Mouse (Mus musculus): ENCODE data around the gene Ceacam2.
A peak's percentile ranks its signal among the peaks of the same experiment; 100 is the strongest.
"Not testable (repeated sequence)": the region's sequence is repeated elsewhere in the genome, so short reads cannot be mapped to it uniquely, and the experiment has no call there.

Gene Ceacam2

DNA sequence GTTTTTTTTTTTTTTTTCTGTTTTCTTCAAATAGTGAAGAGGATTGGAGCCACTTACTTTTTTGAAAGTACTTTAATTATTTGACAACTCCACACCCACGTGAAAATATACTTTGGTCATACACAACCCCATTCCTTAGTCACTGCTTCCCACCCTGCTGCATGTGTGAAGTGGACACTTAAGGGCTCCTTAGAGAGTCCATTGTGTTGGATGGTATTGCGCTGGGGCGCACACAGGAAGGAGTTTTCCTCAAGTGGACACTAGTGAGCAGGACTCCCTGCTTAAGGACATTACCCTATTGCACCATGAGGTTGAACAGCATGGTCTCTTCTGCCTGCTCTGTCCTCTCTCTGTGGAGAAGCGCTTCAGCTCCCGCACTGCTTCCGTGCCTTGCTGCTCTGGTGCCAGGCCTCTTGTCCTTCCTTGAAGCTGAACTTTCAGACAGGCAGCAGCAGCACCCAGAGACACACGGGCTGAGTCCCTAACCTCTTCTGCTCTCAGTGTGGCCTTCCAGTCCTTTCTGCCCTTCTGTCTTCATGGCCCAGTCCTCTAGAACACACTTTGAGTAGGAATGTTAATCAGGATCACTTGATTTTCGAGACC lies 56.4 kb downstream of the Ceacam2 start:
- no peak for DNase-seq (ENCODE audit: low read depth)

DNA sequence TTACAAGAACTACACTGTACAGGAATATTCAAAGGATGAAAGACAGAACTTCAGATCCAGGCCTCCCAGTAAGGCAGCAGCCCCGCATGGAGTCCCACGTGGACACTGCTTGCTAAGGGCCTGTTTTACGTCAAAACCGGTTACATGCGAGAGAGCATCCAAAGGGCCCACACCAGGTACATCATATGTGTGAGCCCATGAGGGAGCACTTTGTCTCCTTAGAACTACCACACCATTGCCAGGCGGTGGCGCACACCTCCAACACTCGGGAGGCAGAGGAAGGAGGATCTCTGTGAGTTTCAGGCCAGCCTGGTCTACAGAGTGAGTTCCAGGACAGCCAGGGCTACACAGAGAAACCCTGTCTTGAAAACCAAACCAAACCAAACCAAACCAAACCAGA lies 58.9 kb downstream of the Ceacam2 start:
- DNase-seq (ENCODE audit: low read depth): not testable (repeated sequence)

DNA sequence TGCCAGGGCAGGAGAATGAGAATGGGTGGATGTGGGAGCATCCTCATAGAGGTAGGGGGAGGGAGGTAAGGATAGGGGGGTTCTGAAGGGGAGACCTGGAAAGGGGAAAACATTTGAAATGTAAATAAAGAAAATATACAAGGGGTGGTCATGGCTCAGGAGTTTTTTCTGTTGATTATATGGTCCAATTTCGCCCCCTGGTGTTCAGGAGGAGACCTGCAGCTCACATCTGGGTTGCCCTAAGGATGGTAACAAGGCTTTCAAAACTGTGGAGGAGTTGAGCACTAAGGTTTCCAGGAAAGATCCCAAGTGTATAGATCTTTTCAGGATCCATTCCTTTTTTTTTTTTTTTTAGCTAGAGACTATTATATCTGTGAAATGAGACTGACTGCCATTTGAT lies 60.2 kb downstream of the Ceacam2 start:
- no peak for DNase-seq (ENCODE audit: low read depth)

DNA sequence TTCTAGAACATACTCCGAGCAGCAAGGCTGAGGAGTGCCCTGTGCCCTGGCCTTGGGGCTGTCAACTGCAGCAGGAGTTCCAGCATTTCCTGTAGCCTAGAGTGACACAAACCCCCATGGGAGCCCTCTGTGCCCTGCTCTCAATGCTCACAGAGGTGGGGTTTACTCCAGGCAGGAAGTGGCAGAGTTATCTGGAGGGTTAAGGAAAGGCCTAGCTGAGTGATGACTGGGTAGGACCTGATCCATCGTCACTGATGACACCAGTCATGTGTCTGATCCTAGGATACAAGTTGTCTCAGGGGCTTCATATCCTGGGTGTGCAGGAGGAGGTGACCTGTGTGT lies 61.9 kb downstream of the Ceacam2 start:
- not testable (repeated sequence) for DNase-seq (ENCODE audit: low read depth)

DNA sequence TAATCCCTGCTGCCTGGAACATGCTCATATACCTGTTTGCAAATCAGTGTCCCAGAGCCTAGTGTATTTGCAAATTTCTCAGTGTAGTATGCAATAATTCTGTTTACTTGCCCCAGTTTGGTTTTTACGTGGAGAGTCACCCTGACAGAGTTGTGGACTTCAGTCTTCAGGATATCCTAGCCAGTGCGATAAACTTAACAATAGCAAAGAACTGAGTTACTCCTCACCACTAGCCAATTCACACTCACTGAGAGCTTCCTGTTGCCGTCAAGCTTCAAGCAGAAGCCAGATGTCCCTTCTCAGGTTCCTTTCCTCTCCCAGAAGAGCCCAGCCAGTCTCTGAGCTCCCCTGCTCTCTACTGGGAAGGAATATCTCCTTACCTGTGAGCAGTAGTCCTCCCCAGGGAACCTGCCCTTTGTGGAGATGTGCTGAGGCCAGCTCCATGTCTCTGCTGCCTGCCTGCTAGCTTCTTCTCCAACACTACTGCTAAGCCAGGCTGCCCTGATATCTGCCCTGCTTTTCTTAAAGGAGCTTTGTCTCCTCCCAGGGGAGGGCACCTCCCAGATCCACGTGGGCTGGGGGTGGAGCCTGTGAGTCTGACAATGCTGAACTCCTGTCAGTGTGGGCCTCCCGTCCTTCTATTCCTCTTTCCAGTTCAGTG lies 62.4 kb downstream of the Ceacam2 start, which contains the start of gene Ceacam1:
Gene Ceacam1, minus strand, starts transcription at position 513 of the 661 bp plus-strand sequence.
- peak; percentile 76 for DNase-seq (ENCODE audit: low read depth)

DNA sequence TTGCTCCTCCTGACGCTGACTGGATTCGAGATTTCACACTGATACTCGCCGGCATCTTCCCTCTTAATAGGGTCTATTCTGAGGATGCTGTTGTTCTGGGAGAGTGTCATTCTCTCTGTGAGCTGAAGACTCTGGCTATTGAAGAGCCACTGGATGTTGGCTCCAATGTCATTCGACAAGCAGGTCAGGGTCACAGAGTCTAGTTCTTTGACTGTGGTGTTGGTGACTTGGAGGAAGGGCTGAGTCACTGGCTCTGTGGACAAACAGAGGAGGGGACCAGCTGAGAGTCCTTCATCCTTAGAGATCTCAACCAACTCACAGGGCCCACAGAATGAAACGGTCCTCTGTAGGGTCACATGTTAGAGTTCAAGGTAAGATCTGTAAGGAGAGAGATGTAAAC lies 67.8 kb downstream of the Ceacam2 start:
- not testable (repeated sequence) for DNase-seq (ENCODE audit: low read depth)
